Mouse (Mus musculus): ENCODE measurements at regions not wholly inside any gene's neighbourhood (a gene's known extent, or its start where the extent isn't known, plus 50 kb on each side); places are given as distances from the start of the nearest gene placed in this dataset.

- TF ChIP-seq POLR2A (IDR thresholded peaks at IDR 0.05; ENCODE audit: insufficient read depth, low read depth, low read length) (no peak), EP300 (IDR thresholded peaks at IDR 0.05; ENCODE audit: insufficient read depth, low read depth, low read length) (no peak)
These were observed 139.4 kb downstream of the Nkx6-1 start for GRCm38 (mm10) chr5:101525346-101525745.
